Mouse (Mus musculus) mouse embryonic stem cell (cell line): ENCODE measurements around the gene Zp2.

Source experiments
- in situ Hi-C, 2 experiments: fragments of 300-500 bp; cut with MboI; formaldehyde crosslinking; loops; 1 replicate in 1 of 2; 3 replicates in 1 of 2; pipeline ENCODE4 v1.14.3; 2019 to 2020; ENCODE audit warnings: low sequenced_read_pairs in 2 of 2, low pct_unique_long_range_greater_than_20kb in 1 of 2, mixed read lengths in 1 of 2; ENCODE audit not compliant: unreplicated experiment in 1 of 2

The Zp2 gene

DNA sequence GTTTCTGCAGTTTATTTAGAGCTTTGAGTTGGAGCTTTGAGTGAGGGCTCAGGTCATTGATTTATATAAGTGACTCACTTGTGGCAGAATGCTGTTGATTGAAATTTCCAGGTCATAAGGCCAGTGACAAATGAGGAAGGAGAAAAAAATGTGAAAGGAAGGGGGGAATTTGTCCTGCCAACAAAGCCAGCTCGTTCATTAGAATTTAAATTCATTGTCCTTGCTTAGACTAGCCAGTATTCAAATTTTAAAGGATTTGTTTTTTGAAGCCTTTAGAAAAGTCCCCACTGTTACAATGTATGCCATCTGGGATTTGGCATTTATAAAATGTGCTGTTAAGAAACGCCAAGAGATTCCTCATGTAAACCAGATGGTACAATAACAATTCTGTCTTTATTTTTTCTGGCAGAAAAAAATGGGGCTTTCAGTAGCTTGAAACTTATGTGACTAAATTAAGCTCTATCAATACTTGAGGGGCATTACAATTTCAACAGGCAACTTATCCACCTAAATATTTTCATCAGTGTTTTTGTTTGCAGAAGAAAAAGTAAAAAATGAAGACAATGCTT, 11.8 kb upstream of the Zp2 start:
- in situ Hi-C loops = no loop called here

DNA sequence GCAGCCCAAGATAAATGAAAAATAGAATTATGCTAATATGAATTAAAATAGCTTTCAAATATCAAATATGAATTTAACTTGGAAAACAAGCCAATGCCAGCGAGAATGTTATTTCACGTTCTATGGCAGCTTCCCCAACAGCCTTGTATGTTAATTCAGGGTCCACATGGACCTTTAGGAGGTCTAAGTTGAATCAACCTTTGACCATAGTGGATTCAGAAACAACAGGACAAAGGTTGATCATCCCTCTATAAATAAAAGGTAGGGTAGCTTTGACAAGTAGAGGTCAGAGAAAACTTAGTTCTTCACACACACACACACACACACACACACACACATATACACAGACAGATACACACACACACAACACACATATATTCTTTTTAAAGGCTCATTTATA, 5.8 kb upstream of the Zp2 start:
- in situ Hi-C loops = no loop called here

DNA sequence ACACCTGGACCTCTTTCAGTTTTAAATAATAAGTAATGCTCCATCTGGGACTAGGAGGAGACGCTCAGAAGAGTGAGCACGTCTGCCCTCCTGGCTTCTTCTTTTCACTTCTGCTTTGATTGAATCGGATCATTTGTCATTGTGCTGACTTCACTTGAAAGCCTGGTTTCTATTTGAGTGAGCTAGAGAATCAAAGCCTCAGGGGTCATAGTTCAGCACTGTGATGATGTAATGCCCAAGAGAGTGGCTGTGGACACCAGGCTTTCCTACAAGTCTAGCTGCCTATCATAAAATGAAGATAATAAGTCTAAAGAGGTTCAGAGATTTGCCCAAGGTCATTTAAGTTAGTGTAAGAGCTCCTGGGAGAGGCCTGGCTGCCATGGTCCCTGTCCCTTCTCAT, 5.2 kb upstream of the Zp2 start:
- in situ Hi-C loops = no loop called here

DNA sequence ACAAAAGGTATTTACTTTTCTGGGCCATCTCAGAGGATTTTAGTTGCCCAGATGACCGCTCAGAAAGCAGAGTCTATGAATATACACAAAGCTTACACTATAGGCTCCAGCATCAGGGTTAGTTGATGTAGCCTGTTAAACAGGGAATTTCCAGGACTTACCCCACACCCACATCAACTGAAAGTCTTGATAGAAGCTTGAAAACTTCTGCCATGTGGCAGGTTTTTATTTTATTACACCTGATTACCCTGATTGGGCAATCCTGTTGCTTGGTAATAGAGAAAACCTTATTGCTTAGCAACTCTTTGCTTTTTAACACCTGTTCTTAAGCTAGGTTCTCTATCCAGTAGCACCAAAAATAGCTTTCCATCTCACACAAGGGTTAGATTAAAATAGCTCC, 2.3 kb downstream of the Zp2 start:
- in situ Hi-C loops = no loop called here

DNA sequence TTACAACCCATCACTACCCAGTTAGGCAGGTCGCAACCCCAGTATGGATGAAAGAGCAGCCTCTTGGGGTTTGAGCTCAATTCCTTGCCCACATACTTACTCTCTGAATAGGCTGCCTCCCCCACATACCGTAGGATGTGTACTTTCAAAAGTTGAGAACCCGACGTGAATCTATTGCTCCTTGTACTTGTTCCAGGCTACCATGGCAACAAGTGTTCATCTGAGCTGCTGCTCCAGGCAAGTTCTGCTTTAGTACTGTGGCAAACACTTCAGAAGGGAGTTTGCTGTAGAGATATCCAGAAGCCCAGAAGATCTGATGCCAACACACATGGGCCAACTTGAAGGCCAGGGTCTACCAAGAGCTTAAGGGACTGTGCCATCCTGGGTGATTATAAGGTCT, 16.1 kb downstream of the Zp2 start:
- in situ Hi-C loops = no loop called here

DNA sequence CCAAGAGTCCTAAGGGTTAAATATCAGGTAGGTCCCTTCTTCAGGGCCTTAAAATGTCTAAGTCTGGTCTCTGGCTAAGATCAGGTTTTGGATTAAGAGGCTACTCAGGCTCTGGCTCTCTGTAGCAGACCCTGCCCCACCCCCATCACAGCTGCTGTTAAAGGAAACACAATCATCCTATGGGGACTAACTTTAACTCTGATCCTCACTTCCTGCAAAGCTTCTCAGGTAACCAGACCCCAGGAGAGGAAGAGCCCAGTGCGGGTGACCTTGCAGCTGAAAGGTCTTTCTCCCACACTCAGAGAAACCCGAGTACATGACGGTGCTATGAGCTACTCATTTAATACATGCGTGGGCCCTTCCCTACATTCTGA, 17.4 kb downstream of the Zp2 start:
- in situ Hi-C loops = no loop called here

DNA sequence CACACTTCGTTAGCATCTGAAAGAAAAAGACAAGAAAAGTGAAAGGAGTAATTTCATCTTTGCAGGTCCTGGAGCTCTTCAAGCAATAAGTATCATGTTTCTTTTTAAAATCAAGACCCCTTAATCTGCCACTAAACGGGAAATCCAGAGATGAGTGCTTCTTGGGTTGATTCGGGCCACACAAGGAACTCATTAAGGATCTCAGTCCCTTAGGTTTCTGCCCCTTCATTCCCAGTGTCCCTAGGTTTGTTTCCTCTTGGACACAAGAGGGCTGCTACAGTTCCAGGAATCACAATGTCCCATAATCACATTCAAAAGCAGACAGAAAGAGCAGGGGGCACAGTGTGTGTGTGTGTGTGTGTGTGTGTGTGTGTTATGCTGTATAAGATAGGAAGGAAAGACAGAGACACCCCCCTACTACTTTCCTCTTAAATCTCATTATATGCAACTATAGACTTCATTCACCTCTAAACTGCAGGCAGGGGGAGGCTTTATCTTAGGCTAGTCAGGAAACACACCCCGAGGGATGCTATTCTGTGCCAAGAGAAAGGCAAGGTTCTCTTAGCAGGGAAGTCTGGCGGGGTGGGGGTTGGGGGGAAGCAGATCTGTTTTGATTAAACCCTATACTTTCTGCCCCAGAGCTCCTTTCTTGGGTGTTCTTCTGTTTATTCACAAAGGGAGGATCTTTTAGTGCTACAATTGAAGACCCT, 18.0 kb downstream of the Zp2 start:
- in situ Hi-C loops = no loop called here

DNA sequence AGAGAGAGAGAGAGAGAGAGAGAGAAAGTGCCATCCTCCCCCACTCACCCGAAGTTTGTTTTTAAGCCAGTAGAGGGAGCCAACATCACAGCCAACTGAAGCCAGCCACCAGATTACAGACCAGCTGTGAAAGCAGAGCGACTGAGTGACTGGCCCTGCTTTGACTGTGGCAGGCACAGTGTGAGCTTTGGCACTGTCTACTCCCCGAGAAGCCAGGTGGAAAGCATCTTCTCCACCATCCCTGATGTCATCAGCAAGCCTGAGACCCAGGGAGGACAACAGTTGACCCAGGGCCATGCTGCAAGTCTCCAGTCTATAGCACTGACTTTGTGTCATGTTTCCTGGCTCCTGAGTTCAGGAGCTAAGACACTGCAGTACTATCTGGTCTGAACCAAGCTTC, 20.2 kb downstream of the Zp2 start:
- in situ Hi-C loops = loop anchor here (5.0 to 25.0 kb wide), 4 partner anchors 72 to 512 kb away; partner anchors contain the start of genes Abca14 (in 1 of the 2), Abca15 (in 1 of the 2), Crym (in 1 of the 2) and Uqcrc2 (in 1 of the 2)

DNA sequence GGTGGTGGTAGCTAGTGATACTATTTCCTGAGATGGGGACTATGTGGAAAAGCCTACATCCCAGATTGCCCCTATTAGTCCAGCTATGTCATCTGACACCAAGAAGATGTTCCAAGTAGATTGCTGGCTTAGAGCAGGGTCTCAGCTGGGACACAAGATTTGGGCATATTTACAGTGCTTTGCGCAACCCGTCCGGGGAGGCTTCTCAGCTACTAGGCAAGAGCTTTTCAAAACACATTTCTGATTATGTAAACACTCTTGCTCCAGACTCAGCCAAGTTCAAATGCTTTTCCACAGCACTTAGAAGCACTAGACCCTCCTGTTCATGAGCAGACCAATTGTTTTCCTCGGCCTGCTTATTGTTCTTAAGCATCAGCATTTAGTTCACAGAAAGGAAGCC, 21.3 kb downstream of the Zp2 start:
- in situ Hi-C loops = loop anchor here (5.0 to 25.0 kb wide), 4 partner anchors 74 to 514 kb away; partner anchors contain the start of genes Abca14 (in 1 of the 2), Abca15 (in 1 of the 2), Crym (in 1 of the 2) and Uqcrc2 (in 1 of the 2)

DNA sequence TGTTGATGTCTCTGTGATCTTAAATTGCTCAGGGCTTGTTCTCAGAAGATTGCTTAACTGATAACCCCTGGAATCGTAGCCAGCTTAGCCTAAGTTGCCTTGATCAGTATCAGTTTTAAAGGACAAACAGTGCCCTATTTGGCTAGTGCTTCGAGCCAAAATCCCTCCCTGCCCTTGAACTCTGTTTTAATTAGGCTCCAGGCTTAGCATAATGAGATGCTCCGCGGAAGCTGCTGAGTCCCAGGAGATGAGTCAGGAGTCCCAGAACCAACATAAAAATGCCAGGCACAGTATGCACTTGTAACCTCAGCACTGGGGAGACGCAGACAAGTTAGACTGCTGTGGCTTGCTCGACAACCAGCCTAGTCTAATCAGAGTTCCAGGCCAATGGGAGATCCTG, 27.6 kb downstream of the Zp2 start:
- in situ Hi-C loops = loop anchor here in 1 of 2 experiments (25.0 kb wide), 2 partner anchors 220 to 520 kb away; partner anchors contain the start of genes Abca15 and Uqcrc2

DNA sequence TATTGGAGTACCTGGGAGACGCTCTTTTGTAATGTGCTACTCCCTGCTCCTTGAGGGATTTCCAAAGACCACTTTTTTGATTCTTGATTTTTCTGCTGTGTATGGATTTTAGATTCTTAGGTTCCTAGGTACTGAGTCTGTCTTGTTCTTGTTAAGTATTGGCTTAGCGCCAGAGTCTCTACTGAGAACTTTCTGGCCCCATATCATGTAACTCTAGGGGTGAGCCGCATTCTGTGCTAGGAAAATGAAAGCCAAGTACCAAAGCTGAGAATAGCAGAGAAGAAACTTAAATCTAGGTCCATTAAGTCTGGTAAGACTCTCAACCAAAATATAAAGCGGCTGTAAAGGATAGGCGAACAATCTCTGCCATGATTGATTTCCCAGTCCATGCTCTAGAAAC, 28.1 kb downstream of the Zp2 start:
- in situ Hi-C loops = loop anchor here in 1 of 2 experiments (25.0 kb wide), 2 partner anchors 220 to 520 kb away; partner anchors contain the start of genes Abca15 and Uqcrc2

DNA sequence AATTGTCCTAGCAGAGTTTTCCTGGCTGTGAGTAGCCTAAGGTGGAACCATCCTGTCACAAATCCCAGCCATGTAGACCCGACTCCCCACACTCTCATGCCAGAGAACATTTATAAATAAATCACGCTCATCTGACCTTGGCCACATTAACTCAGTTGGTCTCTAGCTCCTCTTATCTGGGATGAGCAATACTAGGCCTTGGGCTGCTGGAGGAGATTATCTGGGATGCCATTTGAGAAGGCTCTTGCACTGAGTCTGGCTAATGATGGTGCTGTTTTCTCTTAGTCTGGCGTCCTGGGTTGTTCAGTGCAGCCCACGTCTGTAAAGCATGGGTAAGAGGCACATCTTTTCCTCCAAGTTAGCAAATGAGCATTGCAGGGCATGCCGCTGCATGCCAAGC, 35.4 kb downstream of the Zp2 start:
- in situ Hi-C loops = loop anchor here in 1 of 2 experiments (25.0 kb wide), 2 partner anchors 228 to 528 kb away; partner anchors contain the start of genes Abca15 and Uqcrc2

DNA sequence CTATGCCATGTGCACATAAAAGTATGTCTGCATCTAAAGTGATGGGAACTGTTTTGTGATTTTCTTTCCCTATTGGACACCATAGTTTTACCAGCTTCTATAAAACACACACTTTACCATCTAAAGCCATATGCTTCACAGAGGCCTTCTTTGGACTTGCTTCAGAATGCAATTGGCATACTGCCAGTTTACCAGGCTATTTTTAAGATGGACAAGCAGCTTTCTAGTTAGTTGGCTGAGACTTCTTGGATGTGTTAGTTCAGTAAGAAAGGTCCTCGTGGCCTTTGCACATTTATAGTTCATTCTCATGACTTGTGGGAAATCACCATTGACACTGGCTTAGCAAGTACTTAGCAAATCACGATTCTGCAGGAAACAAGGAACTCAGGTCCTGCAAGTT, 38.7 kb downstream of the Zp2 start:
- in situ Hi-C loops = loop anchor here in 1 of 2 experiments (25.0 kb wide), 2 partner anchors 231 to 531 kb away; partner anchors contain the start of genes Abca15 and Uqcrc2

DNA sequence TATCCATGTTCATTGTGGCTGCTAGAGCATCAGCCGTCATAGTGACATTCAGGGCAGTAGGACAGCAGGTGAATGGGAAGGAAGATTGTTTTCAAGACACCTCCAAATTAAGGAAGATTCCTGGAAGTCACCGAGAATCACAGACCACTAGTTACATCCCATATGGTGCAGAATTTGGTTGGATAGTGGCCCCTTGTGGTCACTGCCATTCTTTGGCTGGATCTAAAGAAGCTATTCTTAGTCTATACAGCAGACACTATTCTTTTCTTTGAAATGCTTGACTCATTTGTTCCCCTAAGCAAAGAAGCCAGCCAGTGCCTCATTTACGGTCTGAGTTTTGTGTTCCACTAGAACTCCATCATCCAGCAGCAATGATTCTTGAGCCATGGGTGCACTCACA, 40.1 kb downstream of the Zp2 start:
- in situ Hi-C loops = loop anchor here in 1 of 2 experiments (25.0 kb wide), 2 partner anchors 232 to 532 kb away; partner anchors contain the start of genes Abca15 and Uqcrc2

DNA sequence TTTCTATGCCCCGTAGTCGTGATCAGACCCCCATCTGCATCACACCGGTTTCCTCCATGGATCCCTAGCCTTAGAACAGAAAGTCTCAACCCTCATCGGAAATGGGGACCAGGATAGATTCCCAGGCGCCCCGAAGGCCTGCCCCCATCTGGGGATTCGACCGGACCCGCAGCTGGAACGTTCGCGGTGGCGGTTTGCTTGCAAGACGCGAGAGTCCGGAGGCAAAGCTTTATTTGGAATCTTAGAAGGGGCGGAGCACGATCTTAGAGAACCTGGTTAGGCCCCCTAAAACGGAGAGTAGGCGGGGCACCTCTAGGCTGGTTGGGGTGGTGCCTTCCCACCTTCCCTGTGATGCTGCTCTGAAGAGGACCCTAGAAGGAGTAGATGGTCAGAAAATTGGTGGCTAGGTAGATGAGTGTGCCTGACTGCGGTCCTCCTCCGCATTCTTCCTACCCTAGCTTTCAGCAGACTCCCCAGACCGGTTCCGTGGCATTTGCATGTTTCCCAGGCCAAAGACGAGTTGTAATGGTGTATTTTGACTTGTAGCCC, 42.0 kb downstream of the Zp2 start:
- in situ Hi-C loops = loop anchor here in 1 of 2 experiments (25.0 kb wide), 2 partner anchors 234 to 534 kb away; partner anchors contain the start of genes Abca15 and Uqcrc2

DNA sequence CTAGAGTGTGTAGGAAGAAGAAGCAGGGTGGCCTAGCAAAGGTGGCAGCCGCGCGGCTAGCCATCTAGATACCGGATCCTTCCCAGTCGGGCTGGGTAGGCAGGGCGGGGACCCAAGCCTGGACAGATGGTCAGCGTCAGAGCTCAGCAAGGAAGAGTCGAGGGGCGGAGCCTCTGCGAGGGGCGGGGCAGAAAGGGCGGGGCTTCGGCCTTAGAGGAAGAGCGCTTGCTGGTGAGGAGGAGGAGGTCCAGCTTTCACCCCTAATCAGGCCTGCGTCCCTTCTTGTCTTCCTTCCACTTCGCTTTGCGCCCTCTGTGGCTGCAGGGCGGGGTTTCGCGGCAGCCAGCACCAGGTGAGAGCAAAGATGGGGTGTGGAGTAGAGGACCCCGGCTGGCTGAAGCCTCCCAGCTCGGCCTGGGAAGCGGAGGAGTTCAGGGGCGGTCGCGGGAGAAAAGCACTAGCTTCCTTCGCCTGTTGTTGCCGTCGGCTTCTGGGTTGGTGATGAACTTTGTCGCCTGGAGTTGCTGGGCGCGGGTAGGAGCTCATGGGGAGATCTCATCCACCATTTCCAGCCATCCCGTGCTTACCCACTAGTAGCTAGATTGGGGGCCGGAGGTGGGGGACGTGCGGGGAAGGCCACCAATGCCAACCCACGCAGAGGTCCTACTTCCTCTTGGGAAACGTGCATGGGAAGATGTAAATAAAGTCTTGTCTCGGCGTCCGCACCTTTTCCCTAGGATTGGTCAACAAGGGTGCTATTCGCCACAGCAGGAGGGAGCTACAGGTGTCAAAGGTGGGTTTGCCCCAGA, 42.7 kb downstream of the Zp2 start, which contains the start of gene Tmem159:
Tmem159 (plus strand) TSS at position 190 of the 809 bp plus-strand sequence.
- in situ Hi-C loops = loop anchor here in 1 of 2 experiments (25.0 kb wide), 2 partner anchors 235 to 535 kb away; partner anchors contain the start of genes Abca15 and Uqcrc2

DNA sequence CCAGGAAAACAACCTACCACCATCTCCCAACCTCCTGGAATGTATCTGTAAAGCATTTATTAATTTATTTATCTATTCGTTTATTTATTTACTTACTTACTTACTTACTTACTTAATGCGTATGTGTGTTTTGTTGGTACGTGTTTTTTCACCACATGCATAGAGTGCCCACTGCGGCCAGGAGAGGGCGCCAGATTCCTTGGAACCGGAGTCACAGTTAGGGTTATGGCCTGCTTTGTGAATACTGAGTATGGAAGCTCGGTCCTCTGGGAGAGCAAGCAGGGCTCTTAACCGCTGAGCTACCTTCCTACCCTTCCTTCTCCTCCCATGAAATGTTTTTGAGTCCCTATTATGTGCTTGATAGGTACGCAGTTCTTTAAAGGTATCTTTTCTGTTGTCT, 46.7 kb downstream of the Zp2 start:
- in situ Hi-C loops = loop anchor here in 1 of 2 experiments (10.0 kb wide), 1 partner anchor 106 kb away; the partner anchor contains the start of genes Abca14 and Crym

DNA sequence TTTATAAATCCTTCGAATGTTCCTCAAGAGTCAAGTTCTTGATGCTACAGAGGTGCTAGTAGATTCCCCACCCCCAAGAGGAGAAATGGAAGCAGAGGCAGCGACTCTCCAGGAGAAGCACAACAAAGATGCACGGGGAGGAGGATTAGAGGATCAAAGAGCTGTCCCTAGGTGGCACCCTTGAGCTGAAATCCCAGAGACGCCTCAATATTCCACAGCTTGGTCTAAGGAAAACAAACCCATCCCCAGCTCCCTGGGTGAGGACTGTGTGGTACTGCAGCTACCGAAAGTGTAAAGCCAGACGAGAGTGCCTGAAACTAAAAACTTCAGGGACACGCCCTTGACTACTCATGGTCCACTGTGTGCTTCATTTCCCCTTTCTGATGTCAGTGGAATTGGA, 47.2 kb downstream of the Zp2 start:
- in situ Hi-C loops = loop anchor here in 1 of 2 experiments (10.0 kb wide), 1 partner anchor 107 kb away; the partner anchor contains the start of genes Abca14 and Crym
